Mouse (Mus musculus) liver, postnatal 0 days (tissue): ENCODE data around the gene Gpatch11. TPM values are rescaled to one million over a fixed set of nuclear protein-coding genes. Genes with fewer than 3 reads are reported as not detected.

ENCODE experiments used
- ATAC-seq: fragments of 200-750 bp; cut with Nextera tagmentation; 2 replicates; pipeline ENCODE4 v1.8.0; 2017; ENCODE audit warnings: mild to moderate bottlenecking, moderate library complexity
- DNase-seq: peaks from one replicate; pipeline ENCODE4 v3.0.0-alpha.2; 2016
- H3K27ac ChIP-seq: fragments of 300-500 bp; sonication (generic); 2 replicates; pipeline ENCODE4 v1.5.1; 2014; ENCODE audit warnings: antibody characterized with exemption, moderate library complexity, mild to moderate bottlenecking, low read depth
- H3K27me3 ChIP-seq: fragments of 300-500 bp; sonication (generic); 2 replicates; pipeline ENCODE4 v1.6.1; 2014; ENCODE audit warnings: low read length, control low read depth, mixed read lengths; ENCODE audit not compliant: insufficient read depth
- H3K36me3 ChIP-seq: fragments of 300-500 bp; sonication (generic); replicated peaks from 2 replicates; pipeline ENCODE4 v1.6.1; 2014; ENCODE audit warnings: mild to moderate bottlenecking, control low read depth, low read length, moderate library complexity, mixed read lengths; ENCODE audit not compliant: insufficient read depth
- H3K4me1 ChIP-seq: fragments of 300-500 bp; sonication (generic); 2 replicates; pipeline ENCODE4 v1.6.1; 2014; ENCODE audit warnings: antibody characterized with exemption, mild to moderate bottlenecking, control low read depth; ENCODE audit not compliant: insufficient read depth
- H3K4me2 ChIP-seq: fragments of 300-500 bp; sonication (generic); 2 replicates; pipeline ENCODE4 v1.6.1; 2014; ENCODE audit warnings: low read depth, mild to moderate bottlenecking, low read length, moderate library complexity, mixed read lengths
- H3K4me3 ChIP-seq: fragments of 300-500 bp; sonication (generic); 2 replicates; pipeline ENCODE4 v1.5.1; 2014; ENCODE audit warnings: low read depth, low read length
- H3K9ac ChIP-seq: fragments of 300-500 bp; sonication (generic); replicated peaks from 2 replicates; pipeline ENCODE4 v1.6.1; 2014; ENCODE audit warnings: mild to moderate bottlenecking, moderate library complexity
- H3K9me3 ChIP-seq: fragments of 300-500 bp; sonication (generic); 2 replicates; pipeline ENCODE4 v1.6.1; 2016; ENCODE audit warnings: mild to moderate bottlenecking, control low read depth, low read length, mixed read lengths
- CTCF ChIP-seq: sonication (generic); IDR thresholded peaks from 2 replicates; pipeline ENCODE4 v1.5.1; 2016; ENCODE audit warnings: antibody characterized with exemption, low read depth
- EP300 ChIP-seq: IDR thresholded peaks from 2 replicates; pipeline ENCODE4 v1.6.1; 2016; ENCODE audit warnings: antibody characterized with exemption, low read depth, mild to moderate bottlenecking
- WGBS: fragments of 180-500 bp; shearing (Covaris S2); extraction: QIAGEN DNeasy Blood & Tissue Kit; methylation state at CpG from one replicate; pipeline ENCODE4 v1.1.7; 2014; ENCODE audit not compliant: insufficient replicate concordance; 5-methylcytosine and 5-hydroxymethylcytosine counted together
- polyA plus RNA-seq: library from polyadenylated mRNA; unstranded; fragments of >200 nt; fragmentation: Nextera tagmentation; extraction: Ambion mirVana; gene quantifications from 2 replicates; pipeline ENCODE4 v1.2.1, GENCODE M21; 2015

Gene Gpatch11
- polyA plus RNA-seq, 1 experiment from 2014 or later, result 13.9 TPM

GRCm38 (mm10) chr17:78856243-78856642 lies 20.9 kb downstream of the Gpatch11 start:
- WGBS, result 88% methylated on average over 10 of the region's 10 CpGs
- no peak for TF ChIP-seq EP300
- TF ChIP-seq CTCF, result no peak
- Histone ChIP-seq H3K27ac (no peak overlapping the region), H3K4me1 (no peaks in the 10 kb centered on the region), H3K9ac (no peak overlapping the region), H3K4me2 (no peak overlapping the region), H3K9me3 (no peaks in the 10 kb centered on the region), H3K4me3 (no peak overlapping the region), H3K36me3 (peaks cover 69% of the 10 kb centered on the region), H3K27me3 (no peaks in the 10 kb centered on the region)
- no peak for ATAC-seq
- no peak for DNase-seq

GRCm38 (mm10) chr17:78873886-78874285 lies 38.5 kb downstream of the Gpatch11 start:
- H3K4me2 ChIP-seq, result no peak overlapping the region
- no peak overlapping the region for H3K9ac ChIP-seq
- ATAC-seq (no peak), DNase-seq (no peak)
- H3K9me3 ChIP-seq, result no peaks in the 10 kb centered on the region
- H3K27ac ChIP-seq, result no peak overlapping the region
- no peaks in the 10 kb centered on the region for H3K4me1 ChIP-seq
- peaks cover 84% of the 10 kb centered on the region for H3K36me3 ChIP-seq
- no peaks in the 10 kb centered on the region for H3K27me3 ChIP-seq
- no peak for TF ChIP-seq CTCF
- TF ChIP-seq EP300, result no peak
- no peak overlapping the region for H3K4me3 ChIP-seq
- WGBS, result 92% methylated on average over 6 of the region's 6 CpGs

GRCm38 (mm10) chr17:78881878-78882304 lies 46.5 kb downstream of the Gpatch11 start:
- Histone ChIP-seq H3K9ac (peak overlapping the region; percentile 90), H3K27ac (peak overlapping the region; percentile 85), H3K9me3 (no peaks in the 10 kb centered on the region), H3K4me2 (peak overlapping the region; percentile 68), H3K4me1 (peaks cover 16% of the 10 kb centered on the region), H3K36me3 (peaks cover 29% of the 10 kb centered on the region), H3K27me3 (no peaks in the 10 kb centered on the region), H3K4me3 (peak overlapping the region; percentile 87)
- 9% methylated on average over 5 of the region's 7 CpGs for WGBS
- DNase-seq (peak; percentile 57), ATAC-seq (peak; percentile 55)
- TF ChIP-seq EP300 (no peak), CTCF (no peak)

- Histone ChIP-seq H3K27me3 (no peaks in the 10 kb centered on the region), H3K4me3 (peak within 1 kb of the TSS; percentile 87), H3K4me1 (peaks cover 16% of the 10 kb centered on the region), H3K9ac (peak within 1 kb of the TSS; percentile 90), H3K27ac (peak within 1 kb of the TSS; percentile 85), H3K9me3 (no peaks in the 10 kb centered on the region), H3K36me3 (peaks cover 23% of the 10 kb centered on the region), H3K4me2 (peak within 1 kb of the TSS; percentile 68)
- under 1% methylated on average over 28 of the region's 28 CpGs for WGBS
- ATAC-seq (peak; percentile 99), DNase-seq (peak; percentile 92)
- TF ChIP-seq CTCF, result no peak
- TF ChIP-seq EP300, result peak; percentile 50; the same call in 1 of the 2 replicates
Measured at GRCm38 (mm10) chr17:78882401-78883112, 47.2 kb downstream of the Gpatch11 start, which contains the start of gene Eif2ak2. Gene Eif2ak2 (minus strand): TSS chr17:78882573.

GRCm38 (mm10) chr17:78883291-78883690 lies 47.9 kb downstream of the Gpatch11 start:
- no peaks in the 10 kb centered on the region for H3K9me3 ChIP-seq
- peaks cover 16% of the 10 kb centered on the region for H3K4me1 ChIP-seq
- H3K36me3 ChIP-seq, result peaks cover 15% of the 10 kb centered on the region
- H3K27me3 ChIP-seq, result no peaks in the 10 kb centered on the region
- H3K9ac ChIP-seq, result no peak overlapping the region
- H3K4me2 ChIP-seq, result no peak overlapping the region
- DNase-seq (no peak), ATAC-seq (no peak)
- H3K27ac ChIP-seq, result no peak overlapping the region
- WGBS, result 84% methylated on average over 4 of the region's 4 CpGs
- H3K4me3 ChIP-seq, result no peak overlapping the region
- TF ChIP-seq EP300 (no peak), CTCF (no peak)

- no peaks in the 10 kb centered on the region for H3K27me3 ChIP-seq
- H3K4me1 ChIP-seq, result peaks cover 13% of the 10 kb centered on the region
- H3K4me2 ChIP-seq, result no peak overlapping the region
- DNase-seq, result no peak
- ATAC-seq, result no peak
- H3K9me3 ChIP-seq, result no peaks in the 10 kb centered on the region
- WGBS, result 79% methylated on average over 5 of the region's 5 CpGs
- TF ChIP-seq EP300 (no peak), CTCF (no peak)
- H3K36me3 ChIP-seq, result no peaks in the 10 kb centered on the region
- H3K27ac ChIP-seq, result no peak overlapping the region
- H3K9ac ChIP-seq, result no peak overlapping the region
- H3K4me3 ChIP-seq, result no peak overlapping the region
Measured at GRCm38 (mm10) chr17:78885286-78886065, 50.1 kb downstream of the Gpatch11 start.
